Mouse (Mus musculus): ENCODE results near the gene Pik3c2g.

DNA sequence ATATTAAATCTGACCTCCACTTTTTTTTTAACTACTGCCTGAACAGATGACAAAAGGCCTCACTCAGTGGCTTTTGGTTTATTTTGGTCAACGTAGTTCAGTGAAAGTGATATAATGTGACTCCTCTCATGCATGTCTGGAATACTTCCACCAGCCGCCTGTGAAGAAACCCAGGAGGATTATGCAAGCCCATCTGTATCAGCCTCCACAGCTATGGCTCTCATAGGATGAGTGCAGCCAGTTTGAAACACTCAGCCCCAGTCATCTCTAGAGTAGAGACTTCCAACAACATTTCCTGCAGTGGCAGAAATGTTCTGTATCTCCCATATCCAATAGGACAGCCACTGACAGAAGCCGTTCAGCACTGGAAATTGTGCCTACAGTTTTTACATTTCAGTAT, 391.1 kb downstream of the Pik3c2g start:
- TF ChIP-seq CTCF (IDR thresholded peaks at IDR 0.05; ENCODE audit: low read depth, low read length) (no peak), POLR2A (IDR thresholded peaks at IDR 0.05; ENCODE audit: borderline replicate concordance, low read depth, low read length) (no peak)
